Mouse (Mus musculus) embryonic facial prominence, embryonic 11.5 days (tissue): ENCODE results near the gene Kbtbd6. TPM values are rescaled to one million over a fixed set of nuclear protein-coding genes. Genes with fewer than 3 reads are reported as not detected.

Experiments used
- ATAC-seq: fragments of 200-750 bp; cut with Nextera tagmentation; replicated peaks from 2 replicates; pipeline ENCODE4 v1.8.0; 2017; ENCODE audit warnings: low read depth; ENCODE audit not compliant: insufficient number of reproducible peaks, low FRiP score, low TSS enrichment
- DNase-seq: peaks from one replicate; pipeline ENCODE4 v3.0.0-alpha.2; 2015; ENCODE audit warnings: low spot score
- H3K27ac ChIP-seq: fragments of 300-500 bp; sonication (generic); replicated peaks from 2 replicates; pipeline ENCODE4 v1.5.1; 2014; ENCODE audit warnings: mild to moderate bottlenecking, low read depth, low read length, control low read depth
- H3K27me3 ChIP-seq: fragments of 300-500 bp; sonication (generic); 2 replicates; pipeline ENCODE4 v1.6.1; 2014; ENCODE audit warnings: mild to moderate bottlenecking, low read length, moderate library complexity, mixed read lengths; ENCODE audit not compliant: control insufficient read depth, insufficient read depth
- H3K36me3 ChIP-seq: fragments of 300-500 bp; sonication (generic); replicated peaks from 2 replicates; pipeline ENCODE4 v1.6.1; 2014; ENCODE audit warnings: low read depth, mild to moderate bottlenecking, low read length, moderate library complexity, mixed read lengths; ENCODE audit not compliant: control insufficient read depth, insufficient read depth
- H3K4me1 ChIP-seq: fragments of 300-500 bp; sonication (generic); 2 replicates; pipeline ENCODE4 v1.6.1; 2014; ENCODE audit warnings: low read length, mixed read lengths; ENCODE audit not compliant: control insufficient read depth, insufficient read depth
- H3K4me2 ChIP-seq: fragments of 300-500 bp; sonication (generic); 2 replicates; pipeline ENCODE4 v1.6.1; 2014; ENCODE audit warnings: low read depth, mild to moderate bottlenecking, control low read depth, low read length, moderate library complexity
- H3K4me3 ChIP-seq: fragments of 300-500 bp; sonication (generic); 2 replicates; pipeline ENCODE4 v1.5.1; 2014; ENCODE audit warnings: low read depth, low read length, control low read depth
- H3K9ac ChIP-seq: fragments of 300-500 bp; sonication (generic); replicated peaks from 2 replicates; pipeline ENCODE4 v1.6.1; 2014; ENCODE audit warnings: mild to moderate bottlenecking, control low read depth, low read length
- H3K9me3 ChIP-seq: fragments of 300-500 bp; sonication (generic); replicated peaks from 2 replicates; pipeline ENCODE4 v1.6.1; 2016; ENCODE audit warnings: mild to moderate bottlenecking, low read length, inconsistent platforms, mixed read lengths; ENCODE audit not compliant: control insufficient read depth
- WGBS: fragments of 180-500 bp; shearing (Covaris S2); extraction: QIAGEN DNeasy Blood & Tissue Kit; methylation state at CpG from one replicate; pipeline ENCODE4 v1.1.7; 2014; 5-methylcytosine and 5-hydroxymethylcytosine counted together
- polyA plus RNA-seq: library from polyadenylated mRNA; unstranded; fragments of >200 nt; fragmentation: Nextera tagmentation; extraction: Ambion mirVana; gene quantifications from 2 replicates; pipeline ENCODE4 v1.2.1, GENCODE M21; 2014

Kbtbd6 gene
- polyA plus RNA-seq, 1 experiment from 2014 or later: 7.4 TPM

DNA sequence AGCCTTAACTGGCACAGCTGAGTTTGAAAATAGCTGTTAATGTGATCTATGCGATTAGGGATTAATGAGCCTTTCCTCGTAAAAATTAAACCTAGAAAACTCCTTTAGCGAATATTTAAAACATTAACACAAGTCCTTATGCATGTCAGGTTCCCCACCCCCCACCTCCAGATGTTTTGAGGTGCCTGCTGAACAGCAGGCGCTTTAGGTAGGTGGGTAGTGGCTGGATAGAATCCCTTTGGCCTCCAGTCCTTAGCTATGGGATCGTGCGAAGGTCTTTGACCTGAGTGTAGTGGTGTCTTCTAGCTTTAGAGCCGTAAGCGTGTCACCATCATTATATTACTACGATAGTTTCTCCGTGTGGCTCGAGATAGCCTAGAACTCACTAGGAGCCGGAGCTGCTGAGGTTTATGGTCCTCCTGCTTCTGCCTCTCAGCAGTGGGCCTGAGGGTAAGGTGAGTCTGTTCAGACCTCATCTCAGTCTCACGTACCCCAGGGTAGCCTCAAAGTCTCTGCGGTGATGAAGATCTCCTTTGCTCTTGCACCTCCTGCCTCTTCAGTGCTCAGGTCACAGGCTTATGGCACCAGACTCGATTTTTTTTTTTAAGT, 31.2 kb downstream of the Kbtbd6 start:
- DNase-seq (peak; percentile 28), ATAC-seq (no peak)
- H3K9ac ChIP-seq: peak overlapping the region; percentile 96
- H3K36me3 ChIP-seq: no peaks in the 10 kb centered on the region
- peak overlapping the region; percentile 48 for H3K4me2 ChIP-seq
- 19% methylated on average over 15 of the region's 15 CpGs for WGBS
- peaks cover 2% of the 10 kb centered on the region for H3K4me1 ChIP-seq
- H3K4me3 ChIP-seq: peak overlapping the region; percentile 87
- no peaks in the 10 kb centered on the region for H3K27me3 ChIP-seq
- H3K9me3 ChIP-seq: no peaks in the 10 kb centered on the region
- H3K27ac ChIP-seq: peak overlapping the region; percentile 36

DNA sequence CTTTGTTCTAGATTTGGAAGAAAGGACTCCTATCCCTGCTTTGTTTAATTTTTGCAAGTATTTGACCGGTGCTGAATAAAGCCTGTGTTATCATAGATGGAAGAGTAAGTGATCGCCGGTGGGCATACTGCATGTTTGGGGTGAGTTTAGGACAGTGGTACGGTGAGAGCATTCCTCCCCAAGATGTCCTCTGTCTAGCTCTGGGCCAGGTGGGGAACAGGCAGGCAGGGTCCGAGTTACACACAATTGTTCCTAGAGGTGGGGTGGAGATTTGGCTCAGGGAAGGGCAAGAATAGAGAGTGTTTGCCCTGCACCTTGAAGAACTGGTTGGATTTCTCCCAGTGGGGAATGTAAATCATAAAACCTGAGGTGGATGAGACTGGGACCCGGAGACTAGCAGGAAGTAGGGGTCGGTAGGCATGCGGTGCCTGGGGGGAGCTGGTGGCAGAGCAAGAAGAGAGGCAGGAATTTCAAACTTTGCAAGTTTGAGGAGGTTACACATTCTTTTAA, 32.0 kb downstream of the Kbtbd6 start:
- Histone ChIP-seq H3K9me3 (no peaks in the 10 kb centered on the region), H3K4me2 (no peak overlapping the region), H3K36me3 (no peaks in the 10 kb centered on the region), H3K9ac (no peak overlapping the region), H3K4me3 (peak overlapping the region; percentile 3; the same call in 1 of the 2 replicates), H3K27ac (no peak overlapping the region), H3K27me3 (no peaks in the 10 kb centered on the region), H3K4me1 (peaks cover 2% of the 10 kb centered on the region)
- peak; percentile 13 for DNase-seq
- ATAC-seq: no peak
- WGBS: 59% methylated on average over 8 of the region's 8 CpGs

DNA sequence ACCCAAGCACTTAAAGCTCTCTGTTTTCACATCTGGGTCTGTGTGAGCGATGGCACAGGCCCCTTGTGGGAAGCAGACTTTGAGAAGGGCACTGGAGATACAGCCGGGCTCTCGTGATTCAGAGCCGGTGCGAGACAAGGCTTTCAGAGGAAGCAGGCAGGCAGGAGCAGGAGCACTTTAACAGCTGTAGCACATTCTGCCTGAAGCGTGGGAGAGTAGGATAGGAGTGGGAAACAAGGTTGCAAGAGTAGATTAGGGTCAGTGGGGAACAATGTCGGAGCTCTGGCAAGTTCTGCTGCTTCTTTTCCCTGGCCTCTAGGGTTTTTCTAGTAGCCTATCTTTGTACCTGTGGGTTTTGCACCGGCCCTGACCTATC, 35.0 kb downstream of the Kbtbd6 start:
- DNase-seq (no peak), ATAC-seq (no peak)
- H3K4me3 ChIP-seq: no peak overlapping the region
- no peak overlapping the region for H3K9ac ChIP-seq
- H3K27ac ChIP-seq: 0 out of 2 replicates have a peak overlapping the region, but pooled peaks have one; percentile 10
- no peaks in the 10 kb centered on the region for H3K27me3 ChIP-seq
- 16% methylated on average over 8 of the region's 8 CpGs for WGBS
- H3K9me3 ChIP-seq: no peaks in the 10 kb centered on the region
- no peaks in the 10 kb centered on the region for H3K36me3 ChIP-seq
- peaks cover 2% of the 10 kb centered on the region for H3K4me1 ChIP-seq
- H3K4me2 ChIP-seq: peak overlapping the region; percentile 49; the same call in 1 of the 2 replicates

DNA sequence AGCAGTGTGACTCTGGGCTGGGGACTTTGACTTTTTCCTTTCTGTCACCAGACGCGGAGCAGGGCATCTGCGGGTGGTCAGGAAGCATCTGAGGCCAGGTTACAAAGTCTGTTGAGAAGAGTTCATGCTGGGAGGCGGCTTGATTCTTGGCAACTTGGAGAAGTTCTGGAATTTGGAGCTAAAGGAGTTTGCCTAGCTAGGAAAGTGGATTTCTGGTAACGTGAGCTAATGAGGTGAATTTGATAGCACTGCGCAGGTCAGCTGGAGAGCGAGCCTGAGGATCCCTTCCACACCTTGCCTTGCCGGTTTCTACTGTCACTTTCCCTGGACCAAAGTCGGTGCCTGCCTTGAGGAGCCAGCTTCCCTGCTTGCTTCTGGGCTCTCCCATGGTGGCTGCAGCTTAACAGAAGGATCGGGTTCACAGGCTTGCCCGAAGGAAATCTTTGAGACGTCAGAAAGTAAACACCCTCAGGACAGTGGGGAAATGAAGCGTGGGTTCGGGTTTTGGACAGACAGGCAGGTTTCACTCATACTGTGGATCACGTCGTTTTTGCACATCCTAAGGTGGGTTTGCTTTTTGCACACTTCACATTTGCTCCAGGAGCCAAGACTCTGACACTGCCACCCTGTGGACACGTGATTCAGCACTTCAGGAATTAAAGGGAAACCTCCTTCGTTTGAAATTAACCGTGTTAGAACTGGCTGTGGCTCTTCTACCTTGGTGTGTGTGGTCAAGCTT, 35.5 kb downstream of the Kbtbd6 start:
- H3K9ac ChIP-seq: no peak overlapping the region
- H3K4me2 ChIP-seq: peak overlapping the region; percentile 49
- WGBS: 4% methylated on average over 19 of the region's 19 CpGs
- ATAC-seq: peak; percentile 32; the same call in 1 of the 2 replicates
- H3K4me3 ChIP-seq: peak overlapping the region; percentile 23
- H3K9me3 ChIP-seq: no peaks in the 10 kb centered on the region
- DNase-seq: peak; percentile 67
- H3K27me3 ChIP-seq: no peaks in the 10 kb centered on the region
- H3K36me3 ChIP-seq: no peaks in the 10 kb centered on the region
- 0 out of 2 replicates have a peak overlapping the region, but pooled peaks have one; percentile 10 for H3K27ac ChIP-seq
- H3K4me1 ChIP-seq: peaks cover 2% of the 10 kb centered on the region

DNA sequence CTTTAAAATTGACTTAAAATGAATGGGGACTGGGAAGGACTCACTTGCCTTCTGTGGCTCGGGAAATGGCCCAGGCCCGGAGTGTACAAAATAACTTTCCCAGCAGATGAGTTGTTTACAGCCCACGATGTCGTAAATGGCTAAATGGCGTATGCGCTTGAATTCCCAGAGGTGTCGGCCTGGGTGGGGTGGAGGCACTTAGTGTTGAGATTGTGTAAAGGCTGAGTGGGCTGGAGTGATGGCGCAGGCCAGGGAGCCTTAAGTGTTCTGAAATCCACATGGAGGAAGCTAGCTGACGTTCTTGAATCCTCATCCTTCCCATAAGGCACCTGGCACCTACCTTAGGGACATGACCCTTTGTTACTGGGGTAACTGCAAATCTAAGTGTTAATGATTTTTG, 36.9 kb downstream of the Kbtbd6 start:
- Histone ChIP-seq H3K27ac (no peak overlapping the region), H3K4me1 (no peaks in the 10 kb centered on the region; the same call in 1 of the 2 replicates), H3K4me2 (no peak overlapping the region), H3K36me3 (no peaks in the 10 kb centered on the region), H3K4me3 (no peak overlapping the region), H3K27me3 (no peaks in the 10 kb centered on the region), H3K9ac (no peak overlapping the region), H3K9me3 (no peaks in the 10 kb centered on the region)
- no peak for ATAC-seq
- WGBS: 87% methylated on average over 9 of the region's 9 CpGs
- DNase-seq: no peak

DNA sequence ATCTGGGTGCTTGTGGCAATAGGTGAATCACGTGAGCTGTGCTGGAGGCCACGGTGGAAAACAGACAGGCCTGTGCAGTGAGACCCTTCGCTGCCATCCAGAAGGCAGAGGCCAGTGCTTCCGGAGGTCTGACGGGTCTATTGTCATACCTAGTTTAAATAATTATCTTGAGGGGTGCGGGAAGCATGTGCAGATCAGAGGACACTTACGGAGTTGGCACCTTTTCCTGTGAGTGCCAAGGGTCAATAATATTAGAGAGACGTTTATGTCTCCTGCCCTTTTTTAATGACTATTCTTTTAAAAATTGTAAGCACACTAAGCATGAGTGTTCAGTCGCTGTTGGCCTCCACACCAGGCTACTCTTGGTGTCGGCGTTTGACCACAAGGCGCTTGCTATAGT, 37.5 kb downstream of the Kbtbd6 start:
- ATAC-seq: no peak

DNA sequence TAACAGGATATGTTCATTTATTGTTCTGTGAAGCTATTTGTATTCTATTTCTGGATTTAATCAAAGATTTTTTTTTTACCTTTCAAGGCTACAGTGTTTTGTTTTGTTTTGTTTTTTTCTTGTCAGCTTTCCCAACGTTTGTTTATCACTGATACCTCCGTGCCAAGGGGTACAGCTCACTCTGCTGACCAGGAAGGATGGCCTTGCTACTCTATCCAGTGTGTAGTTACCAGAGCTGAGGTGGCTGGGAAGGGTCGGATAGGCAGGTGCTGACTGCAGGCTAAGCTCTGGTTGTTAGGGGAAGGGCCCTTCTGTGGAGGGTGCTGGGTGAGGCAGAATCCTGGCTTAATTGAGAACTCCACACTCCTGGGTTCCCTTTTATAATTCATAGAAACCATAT, 38.6 kb downstream of the Kbtbd6 start:
- Histone ChIP-seq H3K4me1 (no peaks in the 10 kb centered on the region; the same call in 1 of the 2 replicates), H3K9ac (no peak overlapping the region), H3K36me3 (no peaks in the 10 kb centered on the region), H3K27ac (no peak overlapping the region), H3K9me3 (no peaks in the 10 kb centered on the region), H3K27me3 (no peaks in the 10 kb centered on the region), H3K4me2 (no peak overlapping the region), H3K4me3 (no peak overlapping the region)
- no peak for DNase-seq
- ATAC-seq: no peak
- WGBS: 66% methylated on average over 3 of the region's 3 CpGs

More for the DNA sequence above, 37.5 kb downstream of the Kbtbd6 start:
- H3K9me3 ChIP-seq: no peaks in the 10 kb centered on the region
- H3K36me3 ChIP-seq: no peaks in the 10 kb centered on the region
- H3K4me2 ChIP-seq: no peak overlapping the region
- no peak overlapping the region; the same call in 1 of the 2 replicates for H3K27ac ChIP-seq
- H3K27me3 ChIP-seq: no peaks in the 10 kb centered on the region
- 79% methylated on average over 12 of the region's 12 CpGs for WGBS
- no peak for DNase-seq
- H3K9ac ChIP-seq: no peak overlapping the region
- no peak overlapping the region for H3K4me3 ChIP-seq
- H3K4me1 ChIP-seq: no peaks in the 10 kb centered on the region; the same call in 1 of the 2 replicates

DNA sequence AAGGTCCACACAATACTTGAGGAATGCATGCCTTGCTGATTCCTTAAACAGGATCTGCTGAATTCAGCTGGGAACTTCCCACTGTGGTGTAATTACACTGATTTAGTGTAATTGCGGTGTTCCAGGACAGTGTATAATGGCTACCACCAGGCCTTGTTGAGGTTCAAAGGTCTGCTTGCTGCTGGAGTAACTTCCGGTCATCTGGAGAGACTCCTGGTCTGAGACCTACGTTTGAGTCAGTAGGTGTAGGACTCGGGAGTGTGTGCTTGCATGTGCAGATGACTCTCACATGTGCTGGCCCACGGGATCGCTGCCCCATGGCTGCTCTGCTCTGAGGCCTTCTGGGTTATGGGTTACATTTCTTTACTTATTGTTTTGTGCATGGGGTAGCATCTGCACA, 42.7 kb downstream of the Kbtbd6 start:
- H3K9me3 ChIP-seq: no peaks in the 10 kb centered on the region
- ATAC-seq: no peak
- H3K27ac ChIP-seq: no peak overlapping the region
- H3K36me3 ChIP-seq: no peaks in the 10 kb centered on the region
- no peaks in the 10 kb centered on the region for H3K4me1 ChIP-seq
- H3K4me2 ChIP-seq: no peak overlapping the region
- no peak for DNase-seq
- whole genome bisulfite sequencing: 63% methylated on average over 6 of the region's 6 CpGs
- no peaks in the 10 kb centered on the region for H3K27me3 ChIP-seq
- no peak overlapping the region for H3K4me3 ChIP-seq
- H3K9ac ChIP-seq: no peak overlapping the region
